In the genomic region with DNA sequence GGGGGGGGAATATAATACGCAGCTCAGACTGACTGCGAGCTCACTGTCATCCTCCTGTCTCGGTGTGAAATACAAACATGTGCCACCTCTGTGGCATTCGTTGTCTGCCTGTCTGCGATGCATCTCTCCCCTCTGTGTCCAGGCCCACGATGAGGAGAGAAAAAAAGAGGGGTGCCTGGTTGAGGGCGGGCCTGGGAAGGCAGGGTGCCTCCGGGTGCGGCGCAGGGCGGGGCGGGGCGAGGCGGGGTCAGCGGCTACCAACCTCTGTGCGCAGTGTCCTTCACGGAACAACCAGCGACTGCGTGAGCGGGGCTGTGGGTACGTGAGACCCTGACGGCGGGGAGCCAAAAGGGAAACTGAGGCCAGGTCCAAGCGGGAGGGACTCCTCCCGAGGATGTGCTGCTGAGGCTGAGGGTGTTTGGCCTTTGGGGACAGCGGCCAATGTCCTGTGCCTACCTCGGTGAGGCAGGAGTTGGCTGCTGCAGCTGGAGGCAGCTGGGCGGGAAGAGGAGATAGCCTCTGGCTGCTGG, we compare ENCODE assay signal across 7 mouse cellular contexts. TPM values are rescaled to one million over a fixed set of nuclear protein-coding genes. Genes with fewer than 3 reads are reported as not detected.
DNase-seq lines count a peak whose midpoint lies in the region; ATAC-seq and TF ChIP-seq lines count a peak whose summit lies in the region.

Gene Tspo, plus strand, starts transcription at position 266 of the 530 bp plus-strand sequence.
Gene Mcat, minus strand, starts transcription at position 461 of the 530 bp plus-strand sequence.

- peak within 1 kb of the TSS; percentile 60 for H3K4me3 ChIP-seq in intestine, postnatal 0 days (ENCODE audit: low read depth, low read length)
- H3K4me3 ChIP-seq in lung, adult 2 months (replicated peaks; ENCODE audit: extremely low read depth, low read depth, low read length) = peak within 1 kb of the TSS; percentile 93
- H3K4me3 ChIP-seq in olfactory bulb, adult 2 months (ENCODE audit: insufficient read depth, low read depth, low read length) = peak within 1 kb of the TSS; percentile 13

- WGBS in intestine, postnatal 0 days = 1% methylated on average over 28 of the region's 28 CpGs
- under 1% methylated on average over 28 of the region's 28 CpGs for WGBS in lung, adult 2 months
- WGBS in olfactory bulb, adult 2 months = 8% methylated on average over 28 of the region's 28 CpGs

- H3K9ac ChIP-seq in intestine, postnatal 0 days (ENCODE audit: low read depth, low read length) = peak within 1 kb of the TSS; percentile 55

- TF ChIP-seq POLR2A in lung, adult 2 months (IDR thresholded peaks at IDR 0.05; ENCODE audit: borderline replicate concordance, extremely low read depth, low read depth, low read length) = peak; percentile 83; the same call in 1 of the 2 replicates
- no peak for TF ChIP-seq POLR2A in olfactory bulb, adult 2 months (IDR thresholded peaks at IDR 0.05; ENCODE audit: insufficient read depth, low read depth, low read length)

- no peaks in the 10 kb centered on the region for H3K4me1 ChIP-seq in intestine, postnatal 0 days (replicated peaks; ENCODE audit: control insufficient read depth, insufficient read depth, low read length)
- H3K4me1 ChIP-seq in lung, adult 2 months (ENCODE audit: control insufficient read depth, insufficient read depth, low read length) = peaks cover 20% of the 10 kb centered on the region
- H3K4me1 ChIP-seq in olfactory bulb, adult 2 months (ENCODE audit: control insufficient read depth, insufficient read depth, low read length) = peaks cover 14% of the 10 kb centered on the region; the same call in 1 of the 2 replicates

- peak within 1 kb of the TSS; percentile 99 for H3K4me2 ChIP-seq in intestine, postnatal 0 days (replicated peaks; ENCODE audit: low read depth)

- no peaks in the 10 kb centered on the region for H3K36me3 ChIP-seq in intestine, postnatal 0 days (ENCODE audit: control insufficient read depth, insufficient read depth)

- ATAC-seq in intestine, postnatal 0 days = peak; percentile 57

- no peaks in the 10 kb centered on the region for H3K9me3 ChIP-seq in intestine, postnatal 0 days (ENCODE audit: control insufficient read depth)

- no peaks in the 10 kb centered on the region for H3K27me3 ChIP-seq in intestine, postnatal 0 days (replicated peaks; ENCODE audit: control insufficient read depth, insufficient read depth, low read length)

- DNase-seq in Muller cell, postnatal 12 days (ENCODE audit: inconsistent ontology term) = peak; percentile 61
- peak; percentile 40 for DNase-seq in c-Kit-positive CD71-negative TER-119-negative erythroid progenitor cells, embryonic 14.5 days (ENCODE audit: low read depth)
- DNase-seq in heart, adult 11 months = peak; percentile 98
- DNase-seq in lung, adult 2 months = peak; percentile 76
- DNase-seq in urinary bladder, postnatal 25 days (ENCODE audit: low spot score) = peak; percentile 67

- no peak for TF ChIP-seq CTCF in intestine, postnatal 0 days (IDR thresholded peaks at IDR 0.05; ENCODE audit: low read depth)
- no peak for TF ChIP-seq CTCF in lung, adult 2 months (IDR thresholded peaks at IDR 0.05; ENCODE audit: insufficient read depth, low read length)
- no peak for TF ChIP-seq CTCF in olfactory bulb, adult 2 months (IDR thresholded peaks at IDR 0.05; ENCODE audit: insufficient read depth, low read depth, low read length)

- H3K27ac ChIP-seq in intestine, postnatal 0 days (ENCODE audit: low read depth, low read length) = peak within 1 kb of the TSS; percentile 57
- no peak within 1 kb of the TSS for H3K27ac ChIP-seq in olfactory bulb, adult 2 months (ENCODE audit: insufficient read depth, low read depth, low read length)

RNA-seq across cellular contexts. Expression of gene Tspo, which starts in this region (rescaled TPM):
- polyA plus RNA-seq in intestine, postnatal 0 days (2015; fragmentation: Nextera tagmentation; extraction: Ambion mirVana) = 105 and 118 TPM in 2 replicates
- 396 and 550 TPM in 2 replicates for polyA plus RNA-seq in lung, adult 2 months (2012; rRNA removed)
- not detected in 2 replicates for polyA plus RNA-seq in olfactory bulb, adult 2 months (2012; ENCODE audit: insufficient read depth, insufficient read length, low replicate concordance, missing spikeins)

RNA-seq across cellular contexts. Expression of gene Mcat, which starts in this region (rescaled TPM):
- polyA plus RNA-seq in intestine, postnatal 0 days (2015; fragmentation: Nextera tagmentation; extraction: Ambion mirVana) = 15.9 and 16.8 TPM in 2 replicates
- 17.4 and 17.9 TPM in 2 replicates for polyA plus RNA-seq in lung, adult 2 months (2012; rRNA removed)
- polyA plus RNA-seq in olfactory bulb, adult 2 months (2012; ENCODE audit: insufficient read depth, insufficient read length, low replicate concordance, missing spikeins) = not detected in 2 replicates

Comparison
In these comparisons a context has a peak if more than half of its experiments do, and no peak if none do; other contexts are left out.
1. RNA of gene Tspo (polyA plus RNA-seq): 396 to 550 TPM in lung, adult 2 months and 105 to 118 TPM in intestine, postnatal 0 days; not detected in olfactory bulb, adult 2 months; every median in the first group is over 100 times any median in the second.
2. DNase-seq: peak in every context shown above with its lines; median percentile 98 in heart, adult 11 months; 76 in lung, adult 2 months; 67 in urinary bladder, postnatal 25 days; 61 in Muller cell, postnatal 12 days; 40 in c-Kit-positive CD71-negative TER-119-negative erythroid progenitor cells, embryonic 14.5 days.
3. H3K4me3 ChIP-seq: peak in every context shown above with its lines; median percentile 93 in lung, adult 2 months; 60 in intestine, postnatal 0 days; 13 in olfactory bulb, adult 2 months.